Mouse (Mus musculus): ENCODE results near the gene Itga1. TPM values are rescaled to one million over a fixed set of nuclear protein-coding genes. Genes with fewer than 3 reads are reported as not detected.

The Itga1 gene
- polyA plus RNA-seq, 1 experiment from 2014 or later = 32.2 TPM

GRCm38 (mm10) chr13:115090069-115090976, 11.4 kb downstream of the Itga1 start, which contains the start of gene Pelo:
TSS of gene Pelo (minus strand) at chr13:115090186.
- no peaks in the 10 kb centered on the region for H3K27me3 ChIP-seq (ENCODE audit: insufficient read depth, low read length)
- peaks cover 16% of the 10 kb centered on the region for H3K36me3 ChIP-seq (ENCODE audit: insufficient read depth, low read length)
- ATAC-seq (ENCODE audit: low FRiP score, low TSS enrichment) = peak; percentile 94
- WGBS = under 1% methylated on average over 60 of the region's 60 CpGs
- no peaks in the 10 kb centered on the region for H3K9me3 ChIP-seq (ENCODE audit: low read length)
- H3K27ac ChIP-seq (ENCODE audit: low read length) = peak within 1 kb of the TSS; percentile 98
- H3K4me1 ChIP-seq (ENCODE audit: insufficient read depth, low read length) = peaks cover 32% of the 10 kb centered on the region
- H3K9ac ChIP-seq (replicated peaks; ENCODE audit: low read length) = peak within 1 kb of the TSS; percentile 88
- peak within 1 kb of the TSS; percentile 74 for H3K4me3 ChIP-seq (ENCODE audit: low read length)
- peak within 1 kb of the TSS; percentile 90 for H3K4me2 ChIP-seq (replicated peaks; ENCODE audit: low read depth, low read length)

DNA sequence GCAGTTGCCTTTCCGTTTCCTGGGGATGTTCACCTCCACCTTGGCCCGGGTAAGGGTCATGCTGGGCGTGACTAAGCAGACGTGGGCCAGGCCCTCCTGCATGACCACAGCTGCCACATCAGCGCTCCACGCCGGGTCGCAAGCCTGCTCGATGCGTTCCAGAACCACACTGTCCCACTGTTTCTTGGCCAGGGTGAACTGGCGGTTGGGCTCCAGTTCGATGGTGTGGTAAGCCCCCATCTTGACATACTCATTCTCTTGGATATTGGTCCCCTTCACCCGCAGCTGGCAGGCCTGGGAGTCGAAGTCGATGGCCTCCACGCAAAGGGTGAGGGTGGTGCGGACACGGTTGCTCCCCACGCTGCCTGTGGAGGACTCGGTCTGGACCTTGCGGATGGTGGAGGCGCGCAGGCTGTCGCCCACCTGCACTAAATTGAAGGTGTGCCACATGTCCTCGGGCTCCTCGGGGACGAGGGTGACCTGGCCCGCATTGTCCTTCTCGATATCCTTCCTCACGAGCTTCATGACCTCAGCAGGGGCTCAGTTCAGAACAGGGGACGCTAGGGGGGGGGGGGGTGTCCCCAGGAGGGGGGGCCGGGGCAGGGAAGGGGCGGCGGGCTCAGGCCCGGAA, 12.3 kb downstream of the Itga1 start:
- H3K27me3 ChIP-seq (ENCODE audit: insufficient read depth, low read length) = no peaks in the 10 kb centered on the region
- peak; percentile 59 for ATAC-seq (ENCODE audit: low FRiP score, low TSS enrichment)
- peaks cover 16% of the 10 kb centered on the region for H3K36me3 ChIP-seq (ENCODE audit: insufficient read depth, low read length)
- peak overlapping the region; percentile 90 for H3K4me2 ChIP-seq (replicated peaks; ENCODE audit: low read depth, low read length)
- H3K4me1 ChIP-seq (ENCODE audit: insufficient read depth, low read length) = peaks cover 28% of the 10 kb centered on the region
- peak overlapping the region; percentile 88 for H3K9ac ChIP-seq (replicated peaks; ENCODE audit: low read length)
- H3K9me3 ChIP-seq (ENCODE audit: low read length) = no peaks in the 10 kb centered on the region
- H3K27ac ChIP-seq (ENCODE audit: low read length) = peak overlapping the region; percentile 98
- WGBS = 5% methylated on average over 33 of the region's 35 CpGs
- H3K4me3 ChIP-seq (ENCODE audit: low read length) = peak overlapping the region; percentile 74

DNA sequence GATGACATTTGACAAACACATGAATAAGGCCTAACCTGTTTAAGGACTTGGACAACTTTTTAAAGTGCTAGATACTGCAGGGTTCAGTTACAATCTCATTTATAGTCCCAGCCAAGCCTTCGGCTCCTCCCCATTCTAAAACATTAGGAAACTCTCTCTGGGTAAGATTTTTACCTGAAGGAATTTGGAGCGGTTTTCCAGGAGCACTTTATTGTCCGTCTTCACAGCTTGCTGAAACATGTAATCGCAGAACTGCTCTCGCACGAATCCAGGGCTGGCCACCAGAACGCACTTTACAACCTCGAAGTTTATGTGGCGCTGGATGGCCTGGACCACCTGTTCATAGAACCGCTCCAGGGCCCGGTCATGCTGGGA, 12.8 kb downstream of the Itga1 start:
- Histone ChIP-seq H3K9me3 (ENCODE audit: low read length) (no peaks in the 10 kb centered on the region), H3K4me3 (ENCODE audit: low read length) (peak overlapping the region; percentile 74), H3K4me2 (replicated peaks; ENCODE audit: low read depth, low read length) (peak overlapping the region; percentile 90), H3K36me3 (ENCODE audit: insufficient read depth, low read length) (peaks cover 16% of the 10 kb centered on the region), H3K9ac (replicated peaks; ENCODE audit: low read length) (peak overlapping the region; percentile 88), H3K27ac (ENCODE audit: low read length) (peak overlapping the region; percentile 98), H3K27me3 (ENCODE audit: insufficient read depth, low read length) (no peaks in the 10 kb centered on the region), H3K4me1 (ENCODE audit: insufficient read depth, low read length) (peaks cover 28% of the 10 kb centered on the region)
- ATAC-seq (ENCODE audit: low FRiP score, low TSS enrichment) = no peak
- WGBS = 36% methylated on average over 11 of the region's 11 CpGs

DNA sequence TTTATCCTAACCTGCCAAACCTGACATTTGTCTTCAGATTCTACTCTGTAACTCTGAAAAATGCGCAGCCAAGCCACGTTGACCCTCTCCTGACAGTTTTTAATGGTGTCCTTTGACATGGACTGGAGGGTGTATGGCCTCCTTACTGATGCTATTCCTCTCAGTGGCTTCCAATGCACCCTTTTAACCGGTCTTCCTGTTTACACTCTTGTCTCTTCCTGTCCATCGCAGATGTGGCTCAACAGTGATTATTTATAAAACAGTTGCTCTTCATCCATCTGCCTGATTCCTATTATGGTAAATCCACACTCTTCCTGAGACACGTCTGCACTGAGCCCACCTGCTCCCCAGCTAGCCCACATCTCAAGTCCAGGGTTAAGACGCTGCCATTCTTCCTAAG, 15.8 kb downstream of the Itga1 start:
- 77% methylated on average over 6 of the region's 6 CpGs for WGBS

DNA sequence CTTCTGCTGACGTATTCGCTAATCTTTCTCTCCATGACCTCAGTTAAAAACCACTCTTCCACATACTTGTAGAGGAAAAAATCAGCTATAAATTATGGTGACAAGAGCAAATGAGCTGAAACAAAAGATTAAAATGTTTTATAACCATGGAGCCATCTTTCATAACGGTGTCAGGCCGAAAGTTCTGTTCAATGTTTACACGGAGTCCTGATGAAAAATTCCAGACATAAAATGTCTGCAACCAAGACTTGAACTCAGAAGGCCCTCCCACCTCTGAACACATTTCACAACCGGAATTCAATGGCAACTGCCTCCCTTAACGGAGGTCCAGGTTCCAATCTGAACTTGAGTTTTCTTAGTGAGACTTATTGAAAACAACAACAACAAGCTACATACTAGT, 19.4 kb downstream of the Itga1 start:
- Histone ChIP-seq H3K27ac (ENCODE audit: low read length) (no peak overlapping the region), H3K4me3 (ENCODE audit: low read length) (no peak overlapping the region), H3K4me1 (ENCODE audit: insufficient read depth, low read length) (peaks cover 13% of the 10 kb centered on the region; the same call in 1 of the 2 replicates), H3K4me2 (replicated peaks; ENCODE audit: low read depth, low read length) (no peak overlapping the region), H3K9ac (replicated peaks; ENCODE audit: low read length) (no peak overlapping the region), H3K27me3 (ENCODE audit: insufficient read depth, low read length) (no peaks in the 10 kb centered on the region), H3K9me3 (ENCODE audit: low read length) (no peaks in the 10 kb centered on the region), H3K36me3 (ENCODE audit: insufficient read depth, low read length) (peaks cover 9% of the 10 kb centered on the region)
- no peak for ATAC-seq (ENCODE audit: low FRiP score, low TSS enrichment)
- 47% methylated on average over 7 of the region's 7 CpGs for WGBS

More for the DNA sequence above, 15.8 kb downstream of the Itga1 start:
- Histone ChIP-seq H3K9ac (replicated peaks; ENCODE audit: low read length) (no peak overlapping the region), H3K27me3 (ENCODE audit: insufficient read depth, low read length) (no peaks in the 10 kb centered on the region), H3K9me3 (ENCODE audit: low read length) (no peaks in the 10 kb centered on the region), H3K4me3 (ENCODE audit: low read length) (no peak overlapping the region), H3K4me1 (ENCODE audit: insufficient read depth, low read length) (peaks cover 23% of the 10 kb centered on the region), H3K36me3 (ENCODE audit: insufficient read depth, low read length) (peaks cover 16% of the 10 kb centered on the region), H3K4me2 (replicated peaks; ENCODE audit: low read depth, low read length) (no peak overlapping the region), H3K27ac (ENCODE audit: low read length) (no peak overlapping the region)
- ATAC-seq (ENCODE audit: low FRiP score, low TSS enrichment) = no peak

- no peak overlapping the region for H3K9ac ChIP-seq (replicated peaks; ENCODE audit: low read length)
- H3K4me3 ChIP-seq (ENCODE audit: low read length) = no peak overlapping the region
- H3K4me1 ChIP-seq (ENCODE audit: insufficient read depth, low read length) = peaks cover 10% of the 10 kb centered on the region; the same call in 1 of the 2 replicates
- no peak for ATAC-seq (ENCODE audit: low FRiP score, low TSS enrichment)
- no peaks in the 10 kb centered on the region for H3K27me3 ChIP-seq (ENCODE audit: insufficient read depth, low read length)
- no peaks in the 10 kb centered on the region for H3K36me3 ChIP-seq (ENCODE audit: insufficient read depth, low read length)
- WGBS = 86% methylated on average over 3 of the region's 3 CpGs
- no peaks in the 10 kb centered on the region for H3K9me3 ChIP-seq (ENCODE audit: low read length)
- no peak overlapping the region for H3K27ac ChIP-seq (ENCODE audit: low read length)
- no peak overlapping the region for H3K4me2 ChIP-seq (replicated peaks; ENCODE audit: low read depth, low read length)
Observed at GRCm38 (mm10) chr13:115079996-115080585, 21.7 kb downstream of the Itga1 start.

DNA sequence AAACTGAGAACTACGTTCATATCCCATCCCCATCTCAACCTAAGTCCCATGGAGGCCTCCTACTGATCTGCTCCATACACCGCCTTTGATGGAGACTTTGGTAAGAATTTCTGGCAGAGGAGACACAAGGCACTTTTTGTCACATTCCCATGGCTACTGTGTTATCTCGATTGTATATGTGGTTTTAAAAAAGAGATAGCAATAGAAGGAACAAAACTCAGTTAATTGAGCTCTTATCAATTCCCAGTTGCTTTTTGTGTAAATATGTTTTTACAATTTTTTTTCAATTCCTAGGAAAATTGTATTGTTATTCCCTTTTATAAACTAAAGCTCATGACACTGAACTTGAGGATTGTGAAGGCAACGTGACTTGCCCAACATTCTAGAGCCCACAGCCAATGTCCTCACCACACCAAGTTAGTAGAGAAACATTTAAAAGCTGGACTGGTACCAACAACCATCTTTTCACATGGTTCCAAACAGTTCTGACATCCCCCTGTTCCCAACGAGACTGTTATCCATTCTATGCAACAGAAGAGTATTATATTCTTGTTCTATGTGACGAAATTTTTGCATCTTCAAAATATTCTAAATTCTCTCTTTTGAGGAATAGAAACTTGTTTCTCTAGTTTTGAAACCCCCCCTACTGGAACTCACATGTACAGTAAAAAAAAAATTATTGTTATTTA, 22.6 kb downstream of the Itga1 start:
- H3K4me1 ChIP-seq (ENCODE audit: insufficient read depth, low read length) = peaks cover 10% of the 10 kb centered on the region; the same call in 1 of the 2 replicates
- no peak overlapping the region for H3K27ac ChIP-seq (ENCODE audit: low read length)
- H3K4me3 ChIP-seq (ENCODE audit: low read length) = no peak overlapping the region
- WGBS = 87% methylated on average over 6 of the region's 6 CpGs
- no peak for ATAC-seq (ENCODE audit: low FRiP score, low TSS enrichment)
- no peaks in the 10 kb centered on the region for H3K9me3 ChIP-seq (ENCODE audit: low read length)
- no peaks in the 10 kb centered on the region for H3K36me3 ChIP-seq (ENCODE audit: insufficient read depth, low read length)
- H3K27me3 ChIP-seq (ENCODE audit: insufficient read depth, low read length) = no peaks in the 10 kb centered on the region
- no peak overlapping the region for H3K9ac ChIP-seq (replicated peaks; ENCODE audit: low read length)
- no peak overlapping the region for H3K4me2 ChIP-seq (replicated peaks; ENCODE audit: low read depth, low read length)

- H3K9me3 ChIP-seq (ENCODE audit: low read length) = no peaks in the 10 kb centered on the region
- WGBS = 75% methylated on average over 9 of the region's 9 CpGs
- no peak overlapping the region for H3K4me3 ChIP-seq (ENCODE audit: low read length)
- H3K4me2 ChIP-seq (replicated peaks; ENCODE audit: low read depth, low read length) = no peak overlapping the region
- H3K4me1 ChIP-seq (ENCODE audit: insufficient read depth, low read length) = peaks cover 13% of the 10 kb centered on the region
- ATAC-seq (ENCODE audit: low FRiP score, low TSS enrichment) = peak; percentile 20; the same call in 1 of the 2 replicates
- H3K9ac ChIP-seq (replicated peaks; ENCODE audit: low read length) = no peak overlapping the region
- no peak overlapping the region for H3K27ac ChIP-seq (ENCODE audit: low read length)
- H3K36me3 ChIP-seq (ENCODE audit: insufficient read depth, low read length) = no peaks in the 10 kb centered on the region
- no peaks in the 10 kb centered on the region for H3K27me3 ChIP-seq (ENCODE audit: insufficient read depth, low read length)
Observed at GRCm38 (mm10) chr13:115077346-115078134, 24.2 kb downstream of the Itga1 start.

DNA sequence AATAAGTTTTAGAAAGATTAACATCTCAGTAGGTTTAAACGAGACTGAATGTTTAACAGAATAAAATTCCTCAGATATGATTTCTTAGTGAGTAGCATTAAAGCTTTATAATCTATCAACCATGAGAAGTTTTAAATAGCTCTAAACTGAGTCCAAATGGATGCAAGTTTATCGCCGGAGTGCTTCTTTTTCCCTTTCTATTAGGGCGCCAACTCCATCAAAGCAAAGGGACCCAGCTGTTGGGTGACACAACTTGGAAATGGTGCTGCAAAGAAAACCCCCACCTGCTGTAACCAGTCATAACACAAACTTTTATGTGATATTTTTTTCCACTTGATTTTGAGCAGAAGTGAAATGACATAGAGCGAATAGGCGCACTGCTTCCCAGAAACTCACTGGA, 29.4 kb downstream of the Itga1 start:
- no peaks in the 10 kb centered on the region for H3K27me3 ChIP-seq (ENCODE audit: insufficient read depth, low read length)
- no peaks in the 10 kb centered on the region for H3K9me3 ChIP-seq (ENCODE audit: low read length)
- 70% methylated on average over 6 of the region's 6 CpGs for WGBS
- H3K4me1 ChIP-seq (ENCODE audit: insufficient read depth, low read length) = peaks cover 20% of the 10 kb centered on the region
- H3K36me3 ChIP-seq (ENCODE audit: insufficient read depth, low read length) = no peaks in the 10 kb centered on the region
- no peak overlapping the region for H3K9ac ChIP-seq (replicated peaks; ENCODE audit: low read length)
- no peak overlapping the region for H3K4me2 ChIP-seq (replicated peaks; ENCODE audit: low read depth, low read length)
- no peak for ATAC-seq (ENCODE audit: low FRiP score, low TSS enrichment)
- no peak overlapping the region for H3K4me3 ChIP-seq (ENCODE audit: low read length)
- no peak overlapping the region for H3K27ac ChIP-seq (ENCODE audit: low read length)
